Mouse (Mus musculus) heart, postnatal 25 days (tissue): ENCODE results near the gene Trp53i11. TPM values are rescaled to one million over a fixed set of nuclear protein-coding genes. Genes with fewer than 3 reads are reported as not detected.

Experiments used
- DNase-seq: peaks from one replicate; pipeline ENCODE4 v3.0.0; 2022; ENCODE audit warnings: low spot score
- intact Hi-C: fragments of 180-260 bp; cut with DNase I; formaldehyde crosslinking; loops from one replicate; pipeline ENCODE4 v1.15.1; 2025
- total RNA-seq, 2 experiments: library from RNA; stranded (reverse); gene quantifications; 2 replicates each; pipeline ENCODE4 v1.2.3; 2021

Trp53i11 gene
- 10 to 100 TPM; 30.3 to 45.6 TPM for total RNA-seq

DNA sequence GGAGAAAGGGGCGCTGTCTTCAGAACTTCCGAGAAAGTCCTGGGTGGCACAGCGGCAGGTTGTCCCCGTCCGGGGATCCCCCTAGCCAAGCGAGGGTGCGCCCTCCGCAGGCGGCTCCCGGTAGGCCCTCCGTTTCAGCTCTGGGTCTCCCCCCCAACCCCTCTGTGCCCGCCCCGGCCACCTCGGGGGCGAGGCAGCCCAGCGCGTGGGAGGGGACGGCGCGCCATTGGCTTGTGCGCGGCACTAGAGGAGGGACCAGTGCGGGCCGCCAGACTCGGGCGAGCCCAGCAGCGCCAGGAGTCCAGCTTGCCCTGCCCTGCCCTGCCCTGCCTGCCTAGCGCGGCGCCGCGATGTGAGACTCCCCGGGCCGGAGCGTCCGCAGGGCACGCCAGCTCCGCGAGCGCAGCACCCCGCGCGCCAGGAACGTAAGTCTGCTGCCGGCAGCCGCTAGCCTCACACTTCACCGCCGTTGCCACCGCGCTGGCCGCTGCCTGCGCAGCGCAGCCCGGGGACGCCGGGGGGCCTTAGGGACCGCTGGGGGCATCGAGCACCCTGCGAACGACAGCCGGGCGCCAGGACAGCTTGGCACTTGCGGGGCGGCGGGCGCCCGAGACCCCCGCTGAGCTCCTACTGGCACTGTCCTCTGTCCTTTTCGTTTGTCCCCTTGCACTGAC, at the start of gene Trp53i11:
Gene Trp53i11 (plus strand): TSS at position 226 of the 674 bp plus-strand sequence.
- intact Hi-C loops = no loop called here
- DNase-seq = peak; percentile 85

DNA sequence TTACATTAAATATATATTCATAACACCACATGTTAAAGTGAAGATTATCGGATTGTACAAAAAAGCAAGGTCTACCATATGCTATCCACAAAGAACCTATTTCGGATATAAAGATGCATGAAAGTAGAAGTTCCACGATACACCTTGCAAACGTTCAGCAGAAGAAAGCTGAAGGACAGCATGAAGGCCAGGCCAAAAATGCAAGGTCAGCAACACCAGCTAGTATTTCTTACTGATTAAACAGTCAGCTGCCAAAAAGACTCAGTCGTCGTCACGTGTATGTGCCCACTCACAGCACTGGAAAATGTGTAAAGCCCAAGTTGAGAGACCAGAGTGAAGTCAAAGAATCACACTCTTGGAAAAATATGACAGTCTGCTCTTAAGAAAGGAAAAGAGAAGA, 47.9 kb upstream of the Trp53i11 start:
- DNase-seq = no peak
- intact Hi-C loops = loop anchor here (10.0 kb wide), 1 partner anchor 125 kb away; no protein-coding TSS in a partner anchor

DNA sequence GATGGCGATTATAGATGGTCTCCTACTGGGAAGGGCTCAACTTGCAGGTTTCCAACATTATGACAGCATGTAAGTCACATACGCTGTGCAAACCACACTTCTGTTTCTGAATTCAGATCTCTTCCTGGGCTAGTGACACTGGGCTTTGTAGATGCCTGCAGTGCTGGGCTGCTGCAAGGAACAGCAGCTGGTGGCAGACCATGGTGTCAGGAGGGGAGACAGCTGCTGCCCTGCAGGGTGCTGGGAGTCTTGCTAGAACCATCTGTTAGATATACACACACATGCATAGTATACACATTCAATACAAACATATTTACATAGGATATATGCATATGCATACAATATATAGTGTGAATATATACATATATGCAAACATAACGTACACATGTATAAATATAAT, 46.0 kb upstream of the Trp53i11 start:
- no peak for DNase-seq
- intact Hi-C loops = no loop called here

DNA sequence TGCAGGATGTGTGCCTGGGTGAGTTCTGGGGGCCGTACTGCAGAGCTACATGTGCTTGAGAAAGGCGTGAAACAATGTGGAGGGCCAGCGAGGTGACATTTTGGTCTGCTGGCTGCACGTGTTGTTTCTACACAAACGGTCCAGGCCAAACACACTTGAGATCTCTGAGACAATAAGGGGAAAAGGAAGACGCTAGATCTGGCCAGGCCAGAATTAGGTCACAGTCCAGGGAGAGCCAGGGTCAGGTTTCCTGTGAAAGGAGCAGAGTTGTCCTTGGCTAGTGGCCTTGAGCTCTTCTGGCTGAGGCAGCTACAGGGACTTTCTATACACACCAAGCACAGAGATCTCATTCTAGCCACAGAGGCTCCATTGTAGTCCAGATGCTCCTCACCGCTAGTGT, 44.7 kb upstream of the Trp53i11 start:
- intact Hi-C loops = loop anchor here (2.0 kb wide), 1 partner anchor 20 kb away; no protein-coding TSS in a partner anchor

DNA sequence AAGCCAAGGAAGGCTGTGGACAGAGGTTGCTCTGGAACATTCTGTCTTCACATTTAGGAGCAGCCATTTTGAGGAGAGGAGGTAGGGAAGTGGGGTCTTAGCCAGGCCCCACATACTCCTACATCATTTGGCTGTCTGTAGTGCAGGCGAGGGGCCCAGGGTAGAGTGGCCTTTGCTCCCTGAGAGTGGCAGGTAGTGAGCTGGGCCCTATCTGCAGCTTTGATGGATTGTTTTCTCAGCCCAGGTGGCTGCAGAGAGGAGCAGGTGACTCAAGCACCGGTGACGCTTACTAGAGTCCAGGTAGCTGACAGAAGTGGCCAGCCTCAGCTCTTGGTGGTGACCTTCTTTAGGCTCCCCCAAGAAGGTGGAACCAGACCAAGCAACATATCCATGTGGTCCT, 43.2 kb upstream of the Trp53i11 start:
- intact Hi-C loops = no loop called here
- DNase-seq = no peak

More for the DNA sequence above, 44.7 kb upstream of the Trp53i11 start:
- peak; percentile 63 for DNase-seq

DNA sequence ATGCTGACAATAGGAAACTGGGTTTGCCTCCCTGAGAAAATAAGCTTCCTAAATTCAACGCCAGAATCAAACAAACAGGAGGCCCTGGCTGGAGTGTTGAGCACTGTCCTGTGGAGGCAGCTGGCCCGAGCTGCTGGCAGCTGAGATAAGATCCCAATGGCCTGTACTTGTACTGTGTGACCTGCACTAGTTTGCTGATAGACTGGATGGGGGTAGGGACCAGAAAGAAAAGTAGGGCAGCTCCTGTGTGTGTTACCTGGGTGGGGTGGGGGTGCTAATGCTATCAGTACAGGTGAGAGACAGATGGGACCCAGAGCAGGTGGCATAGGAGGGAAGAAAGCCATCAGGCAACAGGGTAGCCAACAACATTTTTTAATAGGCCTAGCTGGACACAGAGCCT, 37.3 kb upstream of the Trp53i11 start:
- no peak for DNase-seq
- intact Hi-C loops = no loop called here

DNA sequence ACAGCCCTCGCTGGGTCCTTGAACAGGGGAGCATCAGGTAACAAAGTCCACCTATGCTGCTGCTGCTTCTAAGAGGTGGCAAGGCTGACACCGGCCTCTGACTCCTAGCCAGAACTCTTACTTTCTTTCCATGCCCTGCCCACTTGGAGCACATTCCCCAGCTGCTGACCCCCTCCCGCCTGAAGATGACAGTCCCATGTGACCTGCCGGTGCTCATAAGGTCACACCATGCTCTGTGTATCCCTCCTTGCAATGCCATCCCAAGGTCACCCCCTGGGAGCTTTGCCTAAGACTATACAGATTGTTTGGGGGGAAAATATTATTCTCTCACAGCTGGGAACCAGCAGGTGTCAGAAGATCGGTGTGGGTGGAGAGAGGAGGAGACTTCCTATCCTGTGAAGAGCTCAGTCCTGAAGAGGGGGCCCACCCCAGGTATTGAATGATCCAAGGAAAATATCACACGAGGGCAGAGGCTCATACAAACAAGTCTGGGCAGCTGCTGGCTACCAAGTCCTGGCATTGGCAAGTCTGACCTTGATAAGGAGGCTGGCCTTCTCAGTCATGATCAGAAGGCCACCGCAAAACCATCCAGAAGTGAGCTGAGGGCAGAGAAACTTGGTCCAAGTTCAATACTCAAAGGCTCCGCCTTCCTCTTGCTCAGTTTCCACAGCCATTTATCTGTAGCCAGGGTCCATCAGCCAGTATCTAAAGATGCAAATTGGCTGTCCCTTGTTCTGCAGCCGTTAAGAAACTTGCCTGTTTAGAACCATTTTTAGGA, 36.5 kb upstream of the Trp53i11 start:
- intact Hi-C loops = no loop called here
- no peak for DNase-seq

DNA sequence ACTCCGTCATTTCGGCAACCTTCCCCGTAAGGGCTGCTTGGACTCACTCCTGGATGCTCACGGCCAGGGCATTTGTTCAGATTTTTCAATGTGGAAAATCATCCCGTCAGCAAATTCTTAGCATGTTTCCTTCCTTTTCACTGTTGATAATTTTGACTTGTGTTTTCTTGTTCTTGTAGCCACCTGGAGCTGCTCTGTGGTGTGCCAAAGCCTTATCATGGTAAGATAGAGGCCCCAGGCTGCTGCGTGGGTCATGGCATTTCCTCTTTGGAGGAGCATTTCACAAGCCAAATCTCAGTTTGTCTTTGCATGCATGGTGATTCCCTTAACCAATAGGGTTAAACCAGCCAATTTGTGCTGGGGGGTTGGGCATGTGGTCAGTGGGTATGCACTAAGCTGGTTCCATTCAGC, 35.2 kb upstream of the Trp53i11 start:
- intact Hi-C loops = no loop called here

DNA sequence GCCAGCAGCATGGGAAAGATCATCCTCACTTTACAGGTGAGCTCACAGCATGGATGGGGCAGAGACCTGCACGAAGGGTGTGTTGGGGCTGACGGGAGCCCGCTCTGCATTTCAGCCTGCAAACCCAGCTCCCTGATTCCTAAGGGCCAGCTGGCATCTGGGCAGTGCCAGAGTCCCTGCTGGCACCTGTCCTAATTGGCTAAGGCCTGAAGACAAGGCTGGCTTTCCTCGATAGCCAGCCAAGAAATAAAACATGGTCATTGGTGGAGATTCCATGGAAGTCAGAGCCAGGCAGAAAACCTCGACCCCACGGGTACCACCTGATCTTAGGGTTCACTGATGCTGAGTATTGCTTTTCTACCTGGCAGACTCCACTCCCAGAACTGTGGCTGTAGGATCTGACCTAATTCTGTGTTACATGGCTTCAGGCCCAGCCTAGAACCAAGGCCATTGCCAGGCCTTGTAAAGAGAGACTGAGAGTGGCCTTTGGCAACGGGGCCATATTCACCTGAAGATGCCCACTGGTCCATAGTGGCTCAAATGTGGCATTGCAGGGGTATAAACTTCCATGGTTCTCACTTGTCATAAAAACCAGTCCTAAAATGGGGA, 34.4 kb upstream of the Trp53i11 start:
- DNase-seq = no peak
- intact Hi-C loops = no loop called here

More for the DNA sequence above, 35.2 kb upstream of the Trp53i11 start:
- DNase-seq = no peak

DNA sequence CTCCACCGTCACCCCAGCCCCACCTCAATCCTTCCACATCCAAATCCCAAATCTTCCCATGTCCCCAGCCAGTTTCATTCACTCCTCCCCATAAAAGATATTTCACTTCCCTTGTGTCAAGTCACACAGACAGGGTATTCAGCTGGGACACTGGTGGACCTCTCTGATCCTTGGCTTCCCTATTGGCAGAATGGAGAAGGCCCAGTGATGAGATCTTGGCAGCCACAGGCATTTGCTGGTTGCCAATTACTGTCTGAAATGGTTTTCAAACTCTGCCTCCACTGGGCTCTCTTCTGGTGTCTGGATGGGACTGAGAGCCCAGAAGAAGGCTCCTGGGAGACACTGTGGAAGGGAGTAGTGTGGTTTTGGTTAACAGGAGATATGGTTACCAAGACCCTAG, 33.5 kb upstream of the Trp53i11 start:
- no peak for DNase-seq
- intact Hi-C loops = no loop called here

DNA sequence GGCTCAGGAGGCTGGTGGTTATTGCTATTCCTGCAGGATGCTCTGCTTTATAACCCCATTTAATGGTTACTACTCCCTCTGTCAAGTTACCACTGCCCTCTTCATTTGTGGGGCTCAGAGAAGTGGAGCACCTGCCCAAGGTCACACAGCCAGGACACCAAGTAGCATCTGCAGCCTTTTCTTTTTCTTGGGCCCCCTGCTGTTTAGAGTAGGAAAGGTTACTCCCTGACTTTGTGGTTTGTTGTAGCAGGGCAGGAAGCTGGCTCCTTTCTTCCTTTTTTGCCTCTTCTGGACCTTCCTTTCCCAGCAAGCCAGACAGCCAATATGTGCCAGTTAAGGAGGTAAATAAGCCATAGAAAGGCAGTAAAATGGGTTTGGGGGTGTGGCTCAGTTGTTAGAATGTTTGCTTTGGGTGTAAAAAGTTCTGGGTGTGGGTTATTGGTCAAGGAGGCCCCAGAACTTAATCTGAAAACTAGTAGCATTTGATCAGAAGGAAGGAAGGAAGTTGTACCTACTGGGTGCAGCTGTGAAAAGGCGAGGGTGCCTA, 32.8 kb upstream of the Trp53i11 start:
- DNase-seq = no peak
- intact Hi-C loops = no loop called here

DNA sequence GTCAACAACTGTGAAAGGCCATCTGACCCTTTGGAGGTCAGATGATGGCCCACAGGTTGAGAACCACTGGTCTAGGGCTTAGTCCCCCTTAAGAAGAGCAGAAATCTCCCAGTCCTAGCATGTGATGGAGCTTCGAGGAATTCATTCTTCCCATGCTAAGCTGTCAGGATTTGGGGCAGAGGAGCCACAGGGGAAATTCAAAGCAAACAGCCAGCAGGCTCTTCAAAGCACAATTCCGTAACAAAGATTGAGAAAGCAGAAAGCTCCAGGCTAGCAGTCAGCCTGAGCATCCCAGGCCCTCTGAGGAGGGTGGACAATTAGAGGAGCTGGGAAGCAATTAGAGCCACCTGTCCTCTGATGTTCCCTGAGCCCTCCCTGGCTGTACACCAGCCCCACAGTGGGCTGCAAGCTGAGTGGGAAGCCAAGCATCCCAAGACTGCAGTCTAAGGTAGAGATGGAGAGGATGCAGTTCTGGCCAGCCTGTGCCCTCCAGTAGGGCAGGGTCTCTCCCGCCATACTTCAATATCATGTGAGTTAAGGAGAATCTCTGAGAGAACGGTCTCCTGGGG, 26.8 kb upstream of the Trp53i11 start:
- intact Hi-C loops = no loop called here
- DNase-seq = no peak

DNA sequence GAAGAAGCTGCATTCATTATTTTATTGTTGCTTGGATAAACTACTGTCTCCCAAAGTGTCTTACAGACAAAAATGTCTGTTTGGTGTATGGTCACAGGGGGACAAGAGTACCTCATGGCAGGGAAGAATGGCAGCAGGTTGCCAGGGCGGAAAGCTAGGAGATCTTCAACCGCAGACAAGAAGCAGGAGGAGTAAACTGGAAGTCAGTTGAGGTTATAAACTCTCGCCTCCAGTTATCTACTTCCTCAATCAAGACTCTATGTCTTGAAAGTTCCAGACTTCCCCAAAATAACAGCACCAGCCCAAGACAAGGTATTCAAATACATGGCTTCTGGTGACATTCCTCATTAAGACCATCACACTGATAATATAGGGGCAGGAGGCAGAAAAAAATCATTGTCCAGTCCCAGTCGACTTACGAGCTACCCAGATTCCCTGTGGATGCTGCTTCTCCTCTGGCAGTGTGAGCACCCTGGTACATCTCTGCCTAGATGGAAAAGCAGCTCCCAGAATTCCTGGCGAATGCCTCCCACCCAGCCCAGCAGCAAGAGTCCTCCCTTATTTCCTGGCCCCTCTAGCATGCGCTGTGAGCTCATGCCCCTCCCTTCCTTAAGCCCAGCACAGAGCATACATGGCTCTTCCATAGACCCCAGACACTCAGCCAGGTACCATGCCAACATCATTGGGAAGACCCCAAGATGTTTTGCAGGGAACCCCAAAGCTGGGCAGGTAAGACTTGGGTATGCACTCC, 25.3 kb upstream of the Trp53i11 start:
- intact Hi-C loops = loop anchor here (2.0 kb wide), 2 partner anchors 19 to 27 kb away; no protein-coding TSS in a partner anchor
- no peak for DNase-seq

DNA sequence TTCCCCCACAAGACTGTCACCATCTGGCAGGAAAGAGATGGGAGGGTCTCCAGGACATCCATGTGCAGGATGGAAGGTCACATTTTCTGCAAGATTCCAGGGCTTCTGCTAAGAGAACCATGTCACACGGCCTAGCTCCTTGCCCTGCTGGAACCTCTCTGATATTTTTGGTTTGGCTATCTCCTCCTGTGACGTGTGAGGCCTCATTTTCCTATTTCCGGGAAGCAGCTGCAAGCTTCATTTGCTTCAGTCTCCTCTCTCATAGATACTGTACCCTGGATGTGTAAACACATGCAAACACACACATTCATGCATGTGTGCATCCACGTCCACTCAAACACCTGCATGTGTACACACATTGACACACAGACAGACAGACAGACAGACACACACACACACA, 24.6 kb upstream of the Trp53i11 start:
- DNase-seq = no peak
- intact Hi-C loops = loop anchor here (2.0 kb wide), 2 partner anchors 20 to 28 kb away; no protein-coding TSS in a partner anchor

DNA sequence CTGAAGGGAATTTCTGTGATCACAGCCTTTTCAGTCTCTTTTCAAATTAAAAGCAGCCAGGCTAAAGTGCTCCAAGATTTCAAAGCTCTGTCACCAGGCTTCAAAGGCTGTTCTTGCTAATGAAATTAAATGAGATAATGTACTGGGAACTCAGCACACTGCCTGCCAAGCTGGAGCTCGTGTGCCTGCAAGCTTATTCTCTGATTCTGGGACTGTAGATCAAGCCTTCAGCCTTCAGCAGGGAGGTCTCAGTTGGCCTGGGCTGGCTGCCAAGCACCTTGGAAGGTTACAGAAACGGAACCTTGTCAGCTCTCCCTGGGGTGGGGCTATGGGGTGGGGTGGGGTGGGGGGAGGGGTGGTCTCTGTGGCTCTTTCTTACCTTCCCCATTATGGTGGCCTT, 24.0 kb upstream of the Trp53i11 start:
- intact Hi-C loops = loop anchor here (2.0 kb wide), 2 partner anchors 21 to 29 kb away; no protein-coding TSS in a partner anchor
- no peak for DNase-seq

DNA sequence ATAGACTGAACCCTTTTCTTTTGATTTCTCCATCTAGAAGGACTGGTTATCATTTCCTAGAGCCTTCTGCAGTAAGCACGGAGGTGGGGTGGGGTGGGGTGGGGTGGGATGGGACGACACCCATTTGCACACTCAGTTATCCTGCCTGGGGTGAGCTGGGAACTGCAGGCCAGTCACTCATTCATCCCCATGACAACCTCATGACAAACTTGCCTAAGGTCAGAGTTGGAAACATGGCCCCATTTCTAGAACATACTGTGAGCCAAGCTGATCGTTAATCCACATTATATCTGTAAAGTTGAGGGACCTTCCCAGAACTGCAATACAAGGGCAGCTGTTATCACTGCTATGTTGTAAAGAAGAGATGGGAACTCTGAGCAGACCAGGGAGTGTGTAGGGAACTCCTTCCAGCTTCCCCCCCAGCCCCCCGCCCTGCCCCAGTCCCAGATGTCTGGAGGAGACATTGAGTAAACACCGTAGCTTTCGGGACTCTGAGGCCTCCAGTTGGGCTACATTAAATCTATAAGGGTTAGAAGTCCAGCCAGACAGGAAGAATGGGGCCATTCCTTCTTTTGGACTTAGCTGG, 23.5 kb upstream of the Trp53i11 start:
- intact Hi-C loops = loop anchor here (2.0 kb wide), 2 partner anchors 21 to 29 kb away; no protein-coding TSS in a partner anchor

DNA sequence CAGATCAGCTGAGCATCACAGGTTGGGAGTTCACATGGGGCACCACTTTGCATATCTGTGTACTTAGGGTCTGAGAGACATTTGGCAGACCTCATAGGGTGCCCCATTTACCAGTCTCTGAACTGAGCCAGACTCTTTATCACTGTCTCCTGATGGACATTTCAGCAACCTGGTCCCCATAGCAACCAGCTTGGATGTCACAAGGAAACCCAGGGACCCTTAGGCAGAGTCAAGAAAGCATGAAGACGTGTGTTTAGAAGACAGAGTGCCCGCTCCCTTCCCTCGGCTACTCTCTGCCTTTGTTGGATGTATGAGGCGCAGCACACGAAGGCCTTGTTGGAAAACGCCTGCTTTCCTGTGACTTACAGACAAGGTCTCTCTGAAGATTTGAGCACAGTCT, 21.1 kb upstream of the Trp53i11 start:
- DNase-seq = no peak
- intact Hi-C loops = no loop called here

More for the DNA sequence above, 23.5 kb upstream of the Trp53i11 start:
- no peak for DNase-seq

DNA sequence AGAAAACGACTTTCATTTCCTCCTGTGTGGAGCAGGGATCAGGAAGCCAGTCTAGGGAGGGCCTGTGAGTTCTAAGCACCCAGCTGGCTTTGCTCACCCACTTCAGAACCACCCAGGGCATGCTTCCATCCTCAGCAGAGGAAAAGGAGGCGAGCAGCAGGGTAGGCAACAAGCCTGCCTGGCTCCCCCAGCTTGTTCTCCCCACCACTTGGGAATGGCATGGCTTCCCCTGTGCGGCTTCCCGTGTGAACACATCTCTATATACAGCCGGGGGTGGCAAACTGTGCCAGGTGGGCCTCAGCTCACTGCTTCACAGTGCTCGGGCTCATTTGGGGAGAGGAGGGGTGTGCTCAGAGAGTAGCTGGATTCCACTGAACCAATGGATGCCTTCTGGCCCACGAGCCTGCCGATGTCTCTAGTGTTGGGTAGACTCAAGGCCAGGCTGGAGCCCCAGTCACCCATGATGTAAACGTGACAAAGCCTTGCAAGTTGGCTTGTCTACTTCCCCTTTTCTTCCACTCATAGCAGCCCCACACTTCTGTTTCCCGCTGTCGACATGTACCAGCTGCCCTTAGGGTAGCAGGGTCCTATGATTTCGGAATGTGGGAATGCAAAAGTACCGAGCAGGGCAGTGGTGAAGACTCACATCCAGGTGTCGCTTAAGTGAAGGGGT, 20.5 kb upstream of the Trp53i11 start:
- no peak for DNase-seq
- intact Hi-C loops = no loop called here
